Mouse (Mus musculus) G1E (cell line): Measurements from ENCODE around the gene Cacybp. TPM values are rescaled to one million over a fixed set of nuclear protein-coding genes. Genes with fewer than 3 reads are reported as not detected.

Source experiments
- ATAC-seq: 2 replicates; pipeline ENCODE4 v1.8.0; 2016; ENCODE audit warnings: mild to moderate bottlenecking; ENCODE audit not compliant: insufficient number of reproducible peaks, poor library complexity, low FRiP score, severe bottlenecking; ENCODE audit errors: extremely low read depth
- DNase-seq: peaks from one replicate; pipeline ENCODE4 v3.0.0; 2012; ENCODE audit warnings: low spot score
- H3K27me3 ChIP-seq: 2 replicates; pipeline ENCODE4 v1.6.1; 2012; ENCODE audit warnings: mild to moderate bottlenecking, low read length, inconsistent platforms; ENCODE audit not compliant: insufficient read depth
- H3K36me3 ChIP-seq: replicated peaks from 2 replicates; pipeline ENCODE3; 2012; ENCODE audit warnings: mild to moderate bottlenecking, inconsistent platforms
- H3K4me1 ChIP-seq: 2 replicates; pipeline ENCODE4 v1.6.1; 2012; ENCODE audit warnings: low read depth, low read length, inconsistent platforms, mixed read lengths; ENCODE audit not compliant: insufficient read depth
- H3K4me3 ChIP-seq: 2 replicates; pipeline ENCODE4 v1.5.1; 2012; ENCODE audit warnings: low read depth, mild to moderate bottlenecking, inconsistent platforms, low read length, moderate library complexity, mixed read lengths
- H3K9me3 ChIP-seq: replicated peaks from 2 replicates; pipeline ENCODE4 v1.6.1; 2012; ENCODE audit warnings: inconsistent platforms
- CTCF ChIP-seq: IDR thresholded peaks from 2 replicates; pipeline ENCODE4 v1.5.1; 2012; ENCODE audit warnings: low read depth, low read length, inconsistent platforms, mixed read lengths
- GATA1 ChIP-seq: IDR thresholded peaks from 2 replicates; pipeline ENCODE4 v1.6.1; 2012; ENCODE audit warnings: borderline replicate concordance, low read length, inconsistent platforms, mixed read lengths
- GATA2 ChIP-seq: IDR thresholded peaks from 2 replicates; pipeline ENCODE4 v1.6.1; 2012; ENCODE audit warnings: low read depth, low read length, inconsistent platforms, borderline replicate concordance
- POLR2AphosphoS5 ChIP-seq: IDR thresholded peaks from 2 replicates; pipeline ENCODE4 v1.6.1; 2012; ENCODE audit warnings: low read depth, low read length, inconsistent platforms; ENCODE audit not compliant: insufficient replicate concordance
- TAL1 ChIP-seq: conservative IDR thresholded peaks from 2 replicates; pipeline ENCODE4 v1.6.1; 2012; ENCODE audit warnings: low read depth, low read length, inconsistent platforms, mixed read lengths
- polyA plus RNA-seq: library from polyadenylated mRNA; stranded (reverse); fragments of >175 nt; gene quantifications from 2 replicates; pipeline ENCODE4 v1.2.3, GENCODE M21; 2012
- total RNA-seq, 2 experiments: library from RNA; stranded (forward) in 1 of 2; stranded (reverse) in 1 of 2; fragments of 200-1000 nt in 1 of 2; fragments of >200 nt in 1 of 2; fragmentation: Nextera tagmentation in 1 of 2; gene quantifications; 2 replicates each; pipeline ENCODE4 v1.2.3; 2014 to 2017

The Cacybp gene
- total and polyA plus RNA-seq, 3 experiments: 83.8 to 225 (median 185) TPM

DNA sequence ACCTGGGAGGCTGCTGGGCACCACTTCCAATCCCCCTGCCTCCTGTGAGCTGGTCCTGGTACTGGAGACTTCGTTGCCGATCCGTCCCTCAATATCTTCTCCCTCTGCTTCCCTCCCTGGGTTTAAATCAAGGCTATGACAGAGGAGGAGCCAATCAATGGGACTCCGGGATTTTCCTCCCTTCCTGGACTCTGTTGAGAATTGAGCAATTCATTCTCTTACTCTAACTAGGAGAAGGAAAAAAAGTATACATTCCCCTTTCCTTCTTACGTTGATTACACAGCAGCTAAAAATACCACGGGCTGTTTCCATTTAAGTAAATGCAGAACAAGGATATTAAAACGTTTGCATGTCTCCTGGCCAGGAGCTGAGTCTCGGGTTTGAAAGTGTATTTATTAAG lies 59.2 kb downstream of the Cacybp start, which contains the start of gene Tnn:
Gene Tnn (minus strand): TSS at position 101 of the 400 bp plus-strand sequence.
- Histone ChIP-seq H3K36me3 (no peaks in the 10 kb centered on the region), H3K27me3 (peaks cover 11% of the 10 kb centered on the region), H3K9me3 (no peaks in the 10 kb centered on the region), H3K4me3 (no peak within 1 kb of the TSS), H3K4me1 (no peaks in the 10 kb centered on the region)
- TF ChIP-seq POLR2AphosphoS5 (no peak), GATA2 (no peak), CTCF (no peak), GATA1 (no peak), TAL1 (no peak)
- DNase-seq (no peak), ATAC-seq (no peak)

Other genes with a start within 250 kb of the Cacybp start
- 15.9 TPM in 1 of 2 replicates, not detected in the other for gene 4930523C07Rik, start 168.5 kb downstream of the Cacybp start, total RNA-seq (2014; fragmentation: Nextera tagmentation)
- 0.23 and 0.33 TPM in 2 replicates for gene 4930523C07Rik, start 168.5 kb downstream of the Cacybp start, total RNA-seq (2017)
- gene 4930523C07Rik, start 168.5 kb downstream of the Cacybp start, polyA plus RNA-seq: not detected in 2 replicates
- gene Tnn, start 59.3 kb downstream of the Cacybp start, total RNA-seq (2014; fragmentation: Nextera tagmentation): not detected in 2 replicates
- gene Tnn, start 59.3 kb downstream of the Cacybp start, total RNA-seq (2017): under 0.01 and 0.05 TPM in 2 replicates
- not detected in 2 replicates for gene Tnn, start 59.3 kb downstream of the Cacybp start, polyA plus RNA-seq
- 57.4 and 57.9 TPM in 2 replicates for gene Mrps14, start 17.7 kb downstream of the Cacybp start, total RNA-seq (2014; fragmentation: Nextera tagmentation)
- gene Mrps14, start 17.7 kb downstream of the Cacybp start, total RNA-seq (2017): 216 and 240 TPM in 2 replicates
- 1.3 TPM in 2 replicates for gene Mrps14, start 17.7 kb downstream of the Cacybp start, polyA plus RNA-seq